Mouse (Mus musculus): Measurements from ENCODE around the gene Fads3. TPM values are rescaled to one million over a fixed set of nuclear protein-coding genes. Genes with fewer than 3 reads are reported as not detected.

The Fads3 gene
- polyA plus RNA-seq, 1 experiment from 2014 or later = 20.9 TPM

DNA sequence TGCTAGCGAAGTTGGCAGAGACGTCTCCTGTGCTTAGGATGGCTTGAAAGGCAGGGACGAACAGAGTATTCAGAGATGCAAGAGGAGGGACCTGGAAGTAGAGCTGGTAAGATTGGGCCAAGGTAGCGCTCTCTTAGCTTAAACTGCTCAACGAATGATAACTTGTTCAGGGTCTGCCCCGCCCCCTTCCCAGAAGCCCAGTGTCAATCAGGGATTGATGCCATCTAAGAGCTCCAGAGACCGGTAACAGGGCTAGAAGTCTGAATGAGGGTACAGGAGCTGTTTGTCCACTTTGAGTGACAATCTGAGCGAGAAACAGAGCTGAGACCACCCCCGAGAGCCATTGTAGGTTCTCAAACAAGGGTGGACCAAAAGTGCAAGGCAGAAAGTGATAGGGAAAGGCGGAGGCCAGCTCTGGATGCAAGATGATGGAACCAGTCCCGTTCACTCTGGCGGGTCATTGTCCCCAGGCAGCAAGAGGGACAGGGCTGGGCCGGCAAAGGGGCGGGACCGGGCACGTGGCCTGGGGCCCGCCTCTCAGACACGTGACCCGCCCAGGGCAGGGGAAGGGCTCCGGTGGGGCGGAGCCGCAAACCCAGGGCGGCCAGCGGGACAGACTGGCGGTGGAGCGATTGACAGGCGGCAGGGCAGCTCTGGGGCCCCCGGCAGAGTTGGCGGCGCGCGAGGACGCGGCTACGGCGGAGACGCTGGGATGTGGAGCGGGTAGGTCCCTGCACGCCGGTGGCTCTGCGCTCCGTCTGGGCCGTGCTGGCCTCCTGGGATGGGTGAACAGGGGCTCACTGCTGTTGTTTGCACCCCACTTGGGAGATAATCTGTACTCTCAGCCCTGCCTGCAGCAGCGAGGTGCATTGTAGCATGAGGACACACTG is 23.5 kb upstream of the Fads3 start:
- DNase-seq (ENCODE audit: low spot score) = peak; percentile 92
- 6% methylated on average over 37 of the region's 44 CpGs for WGBS
- Histone ChIP-seq H3K36me3 (ENCODE audit: control insufficient read depth, insufficient read depth, low read length) (no peaks in the 10 kb centered on the region), H3K27ac (replicated peaks; ENCODE audit: low read depth, low read length) (peak overlapping the region; percentile 64), H3K27me3 (replicated peaks; ENCODE audit: control insufficient read depth, insufficient read depth, low read length) (no peaks in the 10 kb centered on the region), H3K9ac (ENCODE audit: low read depth, low read length) (peak overlapping the region; percentile 79), H3K4me3 (ENCODE audit: low read depth, low read length) (peak overlapping the region; percentile 65), H3K4me1 (ENCODE audit: control insufficient read depth, insufficient read depth, low read length) (peaks cover 49% of the 10 kb centered on the region), H3K9me3 (ENCODE audit: control insufficient read depth, low read length) (no peaks in the 10 kb centered on the region), H3K4me2 (ENCODE audit: low read depth, low read length) (peak overlapping the region; percentile 83)
- ATAC-seq (ENCODE audit: low read depth) = peak; percentile 92

DNA sequence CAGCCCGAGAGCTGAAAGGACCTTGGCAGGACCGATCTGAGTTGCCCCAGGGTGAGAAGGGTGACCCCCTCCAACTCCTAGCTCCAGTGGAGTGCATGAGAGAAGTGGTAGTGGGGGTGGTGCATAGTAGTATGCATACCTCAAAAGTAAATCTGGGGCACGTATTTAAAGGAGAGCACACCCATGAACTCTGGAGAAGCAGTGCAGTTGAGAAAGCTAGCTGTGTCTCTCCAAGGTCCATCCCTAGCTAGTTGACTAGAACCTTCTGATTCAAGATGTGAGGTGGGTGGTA is 22.9 kb upstream of the Fads3 start:
- 0% methylated on average over 3 of the region's 3 CpGs for WGBS
- DNase-seq (ENCODE audit: low spot score) (no peak), ATAC-seq (ENCODE audit: low read depth) (peak; percentile 15; the same call in 1 of the 2 replicates)
- Histone ChIP-seq H3K36me3 (ENCODE audit: control insufficient read depth, insufficient read depth, low read length) (no peaks in the 10 kb centered on the region), H3K27me3 (replicated peaks; ENCODE audit: control insufficient read depth, insufficient read depth, low read length) (no peaks in the 10 kb centered on the region), H3K9me3 (ENCODE audit: control insufficient read depth, low read length) (no peaks in the 10 kb centered on the region), H3K27ac (replicated peaks; ENCODE audit: low read depth, low read length) (peak overlapping the region; percentile 64; the same call in 1 of the 2 replicates), H3K9ac (ENCODE audit: low read depth, low read length) (peak overlapping the region; percentile 79), H3K4me3 (ENCODE audit: low read depth, low read length) (peak overlapping the region; percentile 65), H3K4me2 (ENCODE audit: low read depth, low read length) (peak overlapping the region; percentile 83), H3K4me1 (ENCODE audit: control insufficient read depth, insufficient read depth, low read length) (peaks cover 46% of the 10 kb centered on the region)

DNA sequence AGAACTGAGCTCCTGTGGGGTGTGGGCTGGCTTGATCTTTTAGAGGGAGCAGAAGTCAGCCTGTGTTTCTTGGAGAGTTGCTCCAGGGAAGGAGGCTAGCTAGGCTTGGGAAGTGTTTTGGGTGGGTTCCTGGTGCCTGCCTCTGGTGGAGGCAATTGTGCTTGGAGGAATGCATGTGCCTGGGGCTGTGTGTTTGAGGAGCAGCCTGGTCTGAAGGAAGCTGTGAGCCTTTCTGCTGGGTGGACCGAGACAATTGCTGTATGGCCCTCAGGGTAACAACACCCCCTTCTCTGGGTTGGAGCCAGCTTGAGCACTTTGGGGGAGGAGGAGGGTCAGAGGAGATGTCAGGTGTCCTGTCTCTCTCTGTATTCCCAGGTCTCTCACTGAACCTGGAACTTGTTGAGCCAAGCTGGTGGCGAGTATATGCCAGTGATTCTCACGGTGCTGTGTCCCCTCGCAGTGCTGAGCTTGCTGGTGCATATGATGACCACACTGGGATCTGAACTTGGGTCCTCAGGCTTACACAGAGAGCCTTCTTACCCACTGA is 22.1 kb upstream of the Fads3 start:
- Histone ChIP-seq H3K4me1 (ENCODE audit: control insufficient read depth, insufficient read depth, low read length) (peaks cover 38% of the 10 kb centered on the region), H3K9ac (ENCODE audit: low read depth, low read length) (peak overlapping the region; percentile 79), H3K27me3 (replicated peaks; ENCODE audit: control insufficient read depth, insufficient read depth, low read length) (no peaks in the 10 kb centered on the region), H3K9me3 (ENCODE audit: control insufficient read depth, low read length) (no peaks in the 10 kb centered on the region), H3K4me3 (ENCODE audit: low read depth, low read length) (peak overlapping the region; percentile 65), H3K27ac (replicated peaks; ENCODE audit: low read depth, low read length) (no peak overlapping the region), H3K36me3 (ENCODE audit: control insufficient read depth, insufficient read depth, low read length) (no peaks in the 10 kb centered on the region), H3K4me2 (ENCODE audit: low read depth, low read length) (peak overlapping the region; percentile 83)
- no peak for DNase-seq (ENCODE audit: low spot score)
- WGBS = 55% methylated on average over 4 of the region's 4 CpGs
- no peak for ATAC-seq (ENCODE audit: low read depth)

DNA sequence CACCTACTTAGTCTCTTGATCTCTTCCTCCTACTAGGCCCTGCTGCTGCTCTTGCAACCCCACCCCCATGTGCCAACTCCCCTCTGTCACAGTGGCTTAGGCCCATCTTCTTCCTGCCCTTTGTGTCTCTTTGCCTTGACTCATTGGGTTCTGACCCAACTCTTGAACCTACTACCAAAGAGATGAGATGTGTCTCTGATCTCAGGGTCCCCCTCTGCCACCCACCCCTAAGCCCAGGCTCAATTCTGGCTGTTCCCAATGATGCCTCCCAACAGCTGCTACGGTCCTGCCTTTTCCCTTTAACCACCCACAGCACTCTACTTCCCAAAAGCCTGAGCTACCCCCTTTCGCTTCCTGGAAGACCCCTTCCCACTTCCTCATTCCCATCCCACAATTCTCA is 19.4 kb upstream of the Fads3 start:
- Histone ChIP-seq H3K4me3 (ENCODE audit: low read depth, low read length) (no peak overlapping the region), H3K4me1 (ENCODE audit: control insufficient read depth, insufficient read depth, low read length) (peaks cover 42% of the 10 kb centered on the region), H3K27ac (replicated peaks; ENCODE audit: low read depth, low read length) (no peak overlapping the region), H3K36me3 (ENCODE audit: control insufficient read depth, insufficient read depth, low read length) (no peaks in the 10 kb centered on the region; the same call in 1 of the 2 replicates), H3K27me3 (replicated peaks; ENCODE audit: control insufficient read depth, insufficient read depth, low read length) (no peaks in the 10 kb centered on the region), H3K9ac (ENCODE audit: low read depth, low read length) (0 out of 2 replicates have a peak overlapping the region, but pooled peaks have one; percentile 40), H3K4me2 (ENCODE audit: low read depth, low read length) (no peak overlapping the region), H3K9me3 (ENCODE audit: control insufficient read depth, low read length) (no peaks in the 10 kb centered on the region)
- DNase-seq (ENCODE audit: low spot score) (no peak), ATAC-seq (ENCODE audit: low read depth) (no peak)
- WGBS = 72% methylated on average over 2 of the region's 2 CpGs

DNA sequence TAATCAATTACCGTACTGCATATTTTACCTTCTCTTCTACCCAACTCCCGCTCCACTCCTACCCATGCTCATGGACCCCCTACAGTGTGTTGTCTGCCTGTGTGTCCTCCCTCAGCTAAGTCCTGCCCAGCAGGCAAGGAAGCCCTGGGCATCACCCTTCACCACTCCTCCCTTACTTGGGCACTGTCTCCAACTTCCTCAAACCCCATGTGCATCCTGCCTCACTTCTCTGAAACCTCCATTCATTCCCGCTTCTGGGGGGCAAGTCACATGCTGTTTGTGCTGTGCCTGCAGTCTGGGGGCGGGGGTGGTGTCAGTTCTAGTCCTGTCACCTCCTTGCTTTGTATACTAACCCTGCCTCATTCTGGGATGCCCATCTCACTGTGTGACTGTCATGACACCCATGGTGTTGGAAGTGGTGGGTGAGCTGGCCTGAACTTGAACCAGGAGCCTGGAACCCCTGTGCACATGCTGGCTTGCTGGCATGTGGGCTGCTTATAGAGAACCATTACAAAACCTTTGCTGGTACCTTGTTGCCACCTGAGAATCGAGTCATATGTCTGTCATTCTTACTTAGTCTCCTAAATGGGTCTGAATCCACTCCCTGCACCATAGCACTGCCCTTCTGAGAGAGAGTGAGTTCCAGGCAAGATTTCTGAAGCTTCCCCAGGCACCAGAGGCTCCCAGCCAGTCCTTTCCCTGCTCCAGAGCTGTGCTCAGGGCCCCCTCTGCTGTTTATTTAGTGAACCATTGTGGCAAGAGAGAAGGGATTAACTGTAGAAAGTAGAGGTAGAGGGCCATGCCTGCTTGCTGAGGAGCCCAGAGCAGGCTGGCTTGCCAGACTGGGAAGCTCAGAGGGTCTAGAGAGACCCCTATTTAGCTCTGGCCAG is 18.7 kb upstream of the Fads3 start:
- peaks cover 38% of the 10 kb centered on the region for H3K4me1 ChIP-seq (ENCODE audit: control insufficient read depth, insufficient read depth, low read length)
- DNase-seq (ENCODE audit: low spot score) (peak; percentile 68), ATAC-seq (ENCODE audit: low read depth) (peak; percentile 30; the same call in 1 of the 2 replicates)
- WGBS = 65% methylated on average over 5 of the region's 5 CpGs
- peak overlapping the region; percentile 76 for H3K27ac ChIP-seq (replicated peaks; ENCODE audit: low read depth, low read length)
- H3K27me3 ChIP-seq (replicated peaks; ENCODE audit: control insufficient read depth, insufficient read depth, low read length) = no peaks in the 10 kb centered on the region
- peak overlapping the region; percentile 40; the same call in 1 of the 2 replicates for H3K9ac ChIP-seq (ENCODE audit: low read depth, low read length)
- no peak overlapping the region for H3K4me3 ChIP-seq (ENCODE audit: low read depth, low read length)
- no peak overlapping the region for H3K4me2 ChIP-seq (ENCODE audit: low read depth, low read length)
- peaks cover 2% of the 10 kb centered on the region for H3K36me3 ChIP-seq (ENCODE audit: control insufficient read depth, insufficient read depth, low read length)
- H3K9me3 ChIP-seq (ENCODE audit: control insufficient read depth, low read length) = no peaks in the 10 kb centered on the region

DNA sequence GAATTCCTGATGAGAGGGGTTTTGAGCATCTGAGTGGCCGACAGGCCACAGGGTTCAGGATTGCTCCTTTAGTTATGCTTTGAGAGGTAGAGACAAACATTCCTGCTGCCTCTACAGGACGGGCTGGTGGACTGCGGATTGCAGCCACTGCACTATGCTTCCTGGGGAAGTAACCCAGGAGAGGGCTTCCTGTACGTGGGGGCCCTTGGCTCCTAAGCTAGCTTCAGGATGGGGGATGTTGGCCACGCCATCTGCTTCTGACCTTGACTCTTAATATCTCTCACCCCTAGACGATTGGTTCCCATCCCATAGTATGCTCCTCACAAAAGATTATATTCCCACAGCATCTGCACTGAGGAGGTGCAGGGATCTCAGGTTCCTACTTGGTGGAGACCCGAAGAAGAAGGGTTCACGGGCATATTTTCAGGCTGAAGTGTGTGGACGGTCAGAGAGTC is 18.0 kb upstream of the Fads3 start:
- Histone ChIP-seq H3K27me3 (replicated peaks; ENCODE audit: control insufficient read depth, insufficient read depth, low read length) (no peaks in the 10 kb centered on the region), H3K36me3 (ENCODE audit: control insufficient read depth, insufficient read depth, low read length) (peaks cover 9% of the 10 kb centered on the region), H3K27ac (replicated peaks; ENCODE audit: low read depth, low read length) (peak overlapping the region; percentile 76), H3K9me3 (ENCODE audit: control insufficient read depth, low read length) (no peaks in the 10 kb centered on the region), H3K4me3 (ENCODE audit: low read depth, low read length) (no peak overlapping the region), H3K9ac (ENCODE audit: low read depth, low read length) (peak overlapping the region; percentile 40; the same call in 1 of the 2 replicates), H3K4me1 (ENCODE audit: control insufficient read depth, insufficient read depth, low read length) (peaks cover 36% of the 10 kb centered on the region), H3K4me2 (ENCODE audit: low read depth, low read length) (no peak overlapping the region)
- no peak for ATAC-seq (ENCODE audit: low read depth)
- DNase-seq (ENCODE audit: low spot score) = no peak
- WGBS = 62% methylated on average over 9 of the region's 9 CpGs

DNA sequence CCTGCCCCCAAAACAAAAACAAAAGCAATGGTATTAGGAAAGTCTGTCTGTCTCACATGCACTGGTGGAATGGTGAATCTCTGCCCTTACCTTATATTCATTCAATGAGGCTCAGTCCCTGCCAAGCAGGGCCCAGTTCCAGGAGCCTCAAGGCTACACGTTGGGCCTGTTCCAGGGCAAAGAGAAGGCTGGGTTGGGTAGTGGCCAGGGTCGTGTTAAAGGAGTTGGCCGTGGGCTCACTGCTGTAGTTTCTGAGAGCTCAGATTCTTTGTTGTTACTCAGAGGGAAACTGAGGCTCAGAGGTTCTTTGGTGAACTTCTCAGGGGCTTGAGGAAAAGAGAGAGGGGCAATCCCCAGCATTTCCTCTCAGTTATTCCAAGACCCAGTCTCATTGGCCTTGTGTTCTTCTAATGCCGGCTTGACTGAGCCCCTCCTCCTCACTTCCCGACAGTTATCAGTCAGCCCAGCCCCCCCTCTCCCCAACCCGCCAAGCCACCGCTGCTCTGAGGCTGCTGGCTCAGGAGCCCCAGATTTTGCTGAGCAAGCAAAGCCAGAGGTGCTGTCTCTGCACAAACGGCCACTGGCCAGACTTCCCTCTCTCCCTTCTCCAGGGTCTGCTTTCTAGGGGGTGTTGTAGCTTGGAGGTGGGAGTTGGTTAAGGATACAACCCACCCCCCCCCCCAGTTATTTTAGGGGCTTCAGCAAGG is 16.0 kb upstream of the Fads3 start:
- H3K4me3 ChIP-seq (ENCODE audit: low read depth, low read length) = no peak overlapping the region
- peak; percentile 65; the same call in 1 of the 2 replicates for ATAC-seq (ENCODE audit: low read depth)
- peak overlapping the region; percentile 80 for H3K27ac ChIP-seq (replicated peaks; ENCODE audit: low read depth, low read length)
- H3K9me3 ChIP-seq (ENCODE audit: control insufficient read depth, low read length) = no peaks in the 10 kb centered on the region
- H3K4me1 ChIP-seq (ENCODE audit: control insufficient read depth, insufficient read depth, low read length) = peaks cover 27% of the 10 kb centered on the region
- DNase-seq (ENCODE audit: low spot score) = peak; percentile 81
- peak overlapping the region; percentile 20; the same call in 1 of the 2 replicates for H3K4me2 ChIP-seq (ENCODE audit: low read depth, low read length)
- no peaks in the 10 kb centered on the region for H3K27me3 ChIP-seq (replicated peaks; ENCODE audit: control insufficient read depth, insufficient read depth, low read length)
- no peak overlapping the region for H3K9ac ChIP-seq (ENCODE audit: low read depth, low read length)
- H3K36me3 ChIP-seq (ENCODE audit: control insufficient read depth, insufficient read depth, low read length) = peaks cover 24% of the 10 kb centered on the region
- WGBS = 18% methylated on average over 8 of the region's 8 CpGs

DNA sequence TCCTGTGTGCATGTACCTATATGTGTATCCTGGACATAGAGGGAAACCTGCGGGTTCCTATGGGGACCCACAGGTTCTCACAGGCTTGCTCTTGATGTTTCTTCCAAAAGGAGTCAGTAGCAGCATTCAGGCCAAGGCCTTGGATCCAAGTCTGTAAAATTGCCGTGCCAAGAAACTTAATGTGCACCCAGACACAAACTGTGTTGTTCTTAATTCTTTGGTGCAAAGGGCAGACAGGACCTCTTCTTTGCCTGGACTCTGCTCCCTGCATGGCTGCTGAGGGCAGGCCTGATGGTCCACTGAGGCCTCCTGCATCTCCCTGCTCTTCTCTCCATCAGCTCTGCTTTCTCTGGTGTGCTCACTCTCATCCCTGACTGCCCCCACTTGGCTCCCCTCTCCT is 11.6 kb upstream of the Fads3 start:
- H3K27ac ChIP-seq (replicated peaks; ENCODE audit: low read depth, low read length) = no peak overlapping the region
- H3K4me3 ChIP-seq (ENCODE audit: low read depth, low read length) = no peak overlapping the region
- no peak overlapping the region for H3K9ac ChIP-seq (ENCODE audit: low read depth, low read length)
- H3K27me3 ChIP-seq (replicated peaks; ENCODE audit: control insufficient read depth, insufficient read depth, low read length) = no peaks in the 10 kb centered on the region
- H3K4me2 ChIP-seq (ENCODE audit: low read depth, low read length) = no peak overlapping the region
- H3K9me3 ChIP-seq (ENCODE audit: control insufficient read depth, low read length) = no peaks in the 10 kb centered on the region
- H3K4me1 ChIP-seq (ENCODE audit: control insufficient read depth, insufficient read depth, low read length) = peaks cover 11% of the 10 kb centered on the region; the same call in 1 of the 2 replicates
- no peak for ATAC-seq (ENCODE audit: low read depth)
- WGBS = 93% methylated on average over 2 of the region's 2 CpGs
- no peak for DNase-seq (ENCODE audit: low spot score)
- peaks cover 31% of the 10 kb centered on the region for H3K36me3 ChIP-seq (ENCODE audit: control insufficient read depth, insufficient read depth, low read length)
